Mouse (Mus musculus): Measurements from ENCODE around the gene Irak3.
"Not testable (repeated sequence)": the region's sequence is repeated elsewhere in the genome, so short reads cannot be mapped to it uniquely, and the experiment has no call there.

The Irak3 gene

GRCm38 (mm10) chr10:120163490-120163889, 38.4 kb downstream of the Irak3 start:
- ATAC-seq (ENCODE audit: low TSS enrichment) = no peak

- ATAC-seq (ENCODE audit: low TSS enrichment) = no peak
Observed at GRCm38 (mm10) chr10:120162840-120163239, 39.1 kb downstream of the Irak3 start.

- no peak for ATAC-seq (ENCODE audit: low TSS enrichment)
Observed at GRCm38 (mm10) chr10:120160533-120160932, 41.4 kb downstream of the Irak3 start.

- ATAC-seq (ENCODE audit: low TSS enrichment) = no peak
Observed at GRCm38 (mm10) chr10:120153911-120154310, 48.0 kb downstream of the Irak3 start.

- no peak for ATAC-seq (ENCODE audit: low TSS enrichment)
Observed at GRCm38 (mm10) chr10:120151672-120152071, 50.3 kb downstream of the Irak3 start.

GRCm38 (mm10) chr10:120140916-120141516, 60.9 kb downstream of the Irak3 start:
- no peak for ATAC-seq (ENCODE audit: low TSS enrichment)

GRCm38 (mm10) chr10:120140193-120140592, 61.7 kb downstream of the Irak3 start:
- no peak for ATAC-seq (ENCODE audit: low TSS enrichment)

- no peak for ATAC-seq (ENCODE audit: low TSS enrichment)
Observed at GRCm38 (mm10) chr10:120136020-120136562, 65.8 kb downstream of the Irak3 start.

GRCm38 (mm10) chr10:120133697-120134096, 68.2 kb downstream of the Irak3 start:
- no peak for ATAC-seq (ENCODE audit: low TSS enrichment)

- ATAC-seq (ENCODE audit: low TSS enrichment) = peak; percentile 91
Observed at GRCm38 (mm10) chr10:120130621-120131020, 71.3 kb downstream of the Irak3 start.

- ATAC-seq (ENCODE audit: low TSS enrichment) = peak; percentile 79
Observed at GRCm38 (mm10) chr10:120128601-120129277, 73.2 kb downstream of the Irak3 start.

- ATAC-seq (ENCODE audit: low TSS enrichment) = no peak
Observed at GRCm38 (mm10) chr10:120125465-120125857, 76.5 kb downstream of the Irak3 start.

- ATAC-seq (ENCODE audit: low TSS enrichment) = peak; percentile 89
Observed at GRCm38 (mm10) chr10:120124801-120125464, 77.0 kb downstream of the Irak3 start.

GRCm38 (mm10) chr10:120123721-120124120, 78.2 kb downstream of the Irak3 start:
- no peak for ATAC-seq (ENCODE audit: low TSS enrichment)

GRCm38 (mm10) chr10:120115249-120115648, 86.7 kb downstream of the Irak3 start:
- no peak for ATAC-seq (ENCODE audit: low TSS enrichment)

GRCm38 (mm10) chr10:120114493-120114892, 87.4 kb downstream of the Irak3 start:
- ATAC-seq (ENCODE audit: low TSS enrichment) = no peak

- no peak for ATAC-seq (ENCODE audit: low TSS enrichment)
Observed at GRCm38 (mm10) chr10:120113980-120114379, 88.0 kb downstream of the Irak3 start.

GRCm38 (mm10) chr10:120113482-120113881, 88.4 kb downstream of the Irak3 start:
- not testable (repeated sequence) for ATAC-seq (ENCODE audit: low TSS enrichment)

- peak; percentile 99 for ATAC-seq (ENCODE audit: low TSS enrichment)
Observed at GRCm38 (mm10) chr10:120112507-120113396, 89.2 kb downstream of the Irak3 start, which contains the start of gene Helb. TSS of gene Helb (minus strand) at chr10:120112987.

GRCm38 (mm10) chr10:120111691-120112319, 90.1 kb downstream of the Irak3 start:
- no peak for ATAC-seq (ENCODE audit: low TSS enrichment)

GRCm38 (mm10) chr10:120100806-120101205, 101.1 kb downstream of the Irak3 start:
- no peak for ATAC-seq (ENCODE audit: low TSS enrichment)

All from frontal cortex, adult (tissue).